Mouse (Mus musculus): Measurements from ENCODE around the gene Hoxd9. TPM values are rescaled to one million over a fixed set of nuclear protein-coding genes. Genes with fewer than 3 reads are reported as not detected.

Hoxd9 gene
- total and polyA plus RNA-seq, 3 experiments = not detected

- no peak overlapping the region for H3K9ac ChIP-seq (ENCODE audit: control insufficient read depth, low read depth, low read length, poor library complexity, severe bottlenecking)
- no peak overlapping the region for H3K4me3 ChIP-seq (ENCODE audit: control insufficient read depth in 1 of 2, insufficient read depth in 1 of 2, low read depth in 2 of 2, low read length in 2 of 2)
- no peaks in the 10 kb centered on the region for H3K36me3 ChIP-seq (ENCODE audit: control insufficient read depth in 1 of 2, insufficient read depth in 2 of 2, low read length in 2 of 2)
- DNase-seq (ENCODE audit: low read depth, low spot score) = no peak
- no peaks in the 10 kb centered on the region for H3K79me2 ChIP-seq (ENCODE audit: control insufficient read depth, insufficient read depth, low read length, poor library complexity)
- H3K4me1 ChIP-seq (ENCODE audit: control insufficient read depth in 1 of 2, insufficient read depth in 2 of 2, low read length in 2 of 2) = no peaks in the 10 kb centered on the region
- no peaks in the 10 kb centered on the region for H3K9me3 ChIP-seq (replicated peaks; ENCODE audit: insufficient read depth, low read length)
- no peak overlapping the region for H3K27ac ChIP-seq (ENCODE audit: control insufficient read depth, low read depth, low read length)
- TF ChIP-seq RCOR1 (IDR thresholded peaks at IDR 0.05; ENCODE audit: low read depth, low read length) (no peak), POLR2AphosphoS5 (IDR thresholded peaks at IDR 0.05; ENCODE audit: borderline replicate concordance, low read depth, low read length) (no peak), USF1 (IDR thresholded peaks at IDR 0.05; ENCODE audit: low read depth, low read length) (no peak), MYC (IDR thresholded peaks at IDR 0.05; ENCODE audit: low read depth, low read length) (no peak), RAD21 (IDR thresholded peaks at IDR 0.05; ENCODE audit: low read depth, low read length) (no peak), ZKSCAN1 (IDR thresholded peaks at IDR 0.05; ENCODE audit: low read depth, low read length) (no peak), ZNF384 (IDR thresholded peaks at IDR 0.05; ENCODE audit: low read depth, low read length) (no peak), SMC3 (IDR thresholded peaks at IDR 0.05; ENCODE audit: low read depth, low read length) (no peak), MAZ (IDR thresholded peaks at IDR 0.05; ENCODE audit: low read depth, low read length) (no peak), MAX (IDR thresholded peaks at IDR 0.05; ENCODE audit: low read length) (no peak), MEF2A (IDR thresholded peaks at IDR 0.05; ENCODE audit: extremely low read depth, insufficient replicate concordance, low read depth, low read length, poor library complexity, severe bottlenecking) (no peak), POLR2AphosphoS2 (IDR thresholded peaks at IDR 0.05; ENCODE audit: low read length) (no peak), EP300 (IDR thresholded peaks at IDR 0.05; ENCODE audit: low read depth in 1 of 2, low read length in 2 of 2) (no peak)
- H3K27me3 ChIP-seq (ENCODE audit: control insufficient read depth in 1 of 2, insufficient read depth in 2 of 2, low read length in 2 of 2) = peaks cover 0 to 2% of the 10 kb centered on the region in 2 experiments; a peak in 3 of 4 replicates
Measured at GRCm38 (mm10) chr2:74740311-74741091, 43.0 kb downstream of the Hoxd9 start.

GRCm38 (mm10) chr2:74741252-74741978, 43.9 kb downstream of the Hoxd9 start:
- Histone ChIP-seq H3K79me2 (ENCODE audit: control insufficient read depth, insufficient read depth, low read length, poor library complexity) (no peaks in the 10 kb centered on the region), H3K9ac (ENCODE audit: control insufficient read depth, low read depth, low read length, poor library complexity, severe bottlenecking) (no peak overlapping the region), H3K4me1 (ENCODE audit: control insufficient read depth in 1 of 2, insufficient read depth in 2 of 2, low read length in 2 of 2) (no peaks in the 10 kb centered on the region), H3K36me3 (ENCODE audit: control insufficient read depth in 1 of 2, insufficient read depth in 2 of 2, low read length in 2 of 2) (no peaks in the 10 kb centered on the region), H3K27me3 (ENCODE audit: control insufficient read depth in 1 of 2, insufficient read depth in 2 of 2, low read length in 2 of 2) (peaks cover 0 to 2% of the 10 kb centered on the region in 2 experiments; a peak in 3 of 4 replicates), H3K9me3 (replicated peaks; ENCODE audit: insufficient read depth, low read length) (no peaks in the 10 kb centered on the region), H3K27ac (ENCODE audit: control insufficient read depth, low read depth, low read length) (no peak overlapping the region), H3K4me3 (ENCODE audit: control insufficient read depth in 1 of 2, insufficient read depth in 1 of 2, low read depth in 2 of 2, low read length in 2 of 2) (no peak overlapping the region)
- TF ChIP-seq GABPA (IDR thresholded peaks at IDR 0.05; ENCODE audit: low read depth, low read length) (no peak), BHLHE40 (IDR thresholded peaks at IDR 0.05; ENCODE audit: borderline replicate concordance, low read depth, low read length) (no peak), TBP (IDR thresholded peaks at IDR 0.05; ENCODE audit: low read depth, low read length) (no peak), MEF2A (IDR thresholded peaks at IDR 0.05; ENCODE audit: extremely low read depth, insufficient replicate concordance, low read depth, low read length, poor library complexity, severe bottlenecking) (no peak), ZMIZ1 (IDR thresholded peaks at IDR 0.05; ENCODE audit: low read depth, low read length) (no peak), POLR2A (IDR thresholded peaks at IDR 0.05; ENCODE audit: control insufficient read depth in 1 of 2, insufficient read depth in 1 of 2, low read depth in 1 of 2, low read length in 2 of 2, poor library complexity in 1 of 2) (no peak), MAFK (IDR thresholded peaks at IDR 0.05; ENCODE audit: borderline replicate concordance, low read depth, low read length) (no peak), MXI1 (IDR thresholded peaks at IDR 0.05; ENCODE audit: low read depth, low read length) (no peak), ELF1 (IDR thresholded peaks at IDR 0.05; ENCODE audit: low read depth, low read length) (no peak), JUND (IDR thresholded peaks at IDR 0.05; ENCODE audit: low read depth, low read length) (no peak), NRF1 (IDR thresholded peaks at IDR 0.05; ENCODE audit: insufficient read depth, low read depth, low read length, poor library complexity, severe bottlenecking) (no peak), CHD1 (IDR thresholded peaks at IDR 0.05; ENCODE audit: low read depth, low read length) (no peak), MAZ (IDR thresholded peaks at IDR 0.05; ENCODE audit: low read depth, low read length) (no peak), MYB (IDR thresholded peaks at IDR 0.05; ENCODE audit: low read depth, low read length) (no peak), KAT2A (conservative IDR thresholded peaks at IDR 0.05; ENCODE audit: low read depth, low read length) (no peak), ZKSCAN1 (IDR thresholded peaks at IDR 0.05; ENCODE audit: low read depth, low read length) (no peak), MYC (IDR thresholded peaks at IDR 0.05; ENCODE audit: low read depth, low read length) (no peak), CHD2 (IDR thresholded peaks at IDR 0.05; ENCODE audit: low read length) (no peak), SMC3 (IDR thresholded peaks at IDR 0.05; ENCODE audit: low read depth, low read length) (no peak)
- no peak for DNase-seq (ENCODE audit: low read depth, low spot score)
